9 mouse cellular contexts compared by ENCODE assay signal in genomic region chr9:102722750-102723149, GRCm38 (mm10). TPM values are rescaled to one million over a fixed set of nuclear protein-coding genes. Genes with fewer than 3 reads are reported as not detected.
DNase-seq lines count a peak whose midpoint lies in the region; ATAC-seq and TF ChIP-seq lines count a peak whose summit lies in the region.
"Had no signal": no experiment of that assay in that cellular context is flagged by ENCODE, and none has a peak within 500 bp of the region (broad histone marks: within the 10 kb centered on the region; RNA-seq: fewer than 3 reads in every experiment).

No protein-coding gene starts in this region.

- no peak for TF ChIP-seq CTCF in hindbrain, postnatal 0 days (IDR thresholded peaks at IDR 0.05; ENCODE audit: low read depth)
- no peak for TF ChIP-seq CTCF in thymus, adult 2 months (IDR thresholded peaks at IDR 0.05; ENCODE audit: borderline replicate concordance, control insufficient read depth, extremely low read depth, insufficient read depth, low read length, poor library complexity)

- no peaks in the 10 kb centered on the region for H3K9me3 ChIP-seq in kidney, embryonic 15.5 days (replicated peaks)
- no peaks in the 10 kb centered on the region for H3K9me3 ChIP-seq in embryonic facial prominence, embryonic 15.5 days (replicated peaks)
- H3K9me3 ChIP-seq in hindbrain, postnatal 0 days (ENCODE audit: low read length): no peaks in the 10 kb centered on the region
- no peaks in the 10 kb centered on the region for H3K9me3 ChIP-seq in midbrain, embryonic 16.5 days (replicated peaks; ENCODE audit: control insufficient read depth, low read length, poor library complexity, severe bottlenecking)

- peak overlapping the region; percentile 95 for H3K27ac ChIP-seq in kidney, embryonic 15.5 days
- H3K27ac ChIP-seq in embryonic facial prominence, embryonic 15.5 days (replicated peaks): peak overlapping the region; percentile 77
- H3K27ac ChIP-seq in hindbrain, postnatal 0 days: 0 out of 2 replicates have a peak overlapping the region, but pooled peaks have one; percentile 5
- H3K27ac ChIP-seq in midbrain, embryonic 16.5 days (ENCODE audit: low read length): no peak overlapping the region
- H3K27ac ChIP-seq in thymus, adult 2 months (ENCODE audit: control insufficient read depth, insufficient read depth, low read length): no peak overlapping the region

- 0 out of 2 replicates have a peak overlapping the region, but pooled peaks have one; percentile 77 for H3K4me3 ChIP-seq in kidney, embryonic 15.5 days (replicated peaks)
- H3K4me3 ChIP-seq in embryonic facial prominence, embryonic 15.5 days (replicated peaks): 0 out of 2 replicates have a peak overlapping the region, but pooled peaks have one; percentile 79
- H3K4me3 ChIP-seq in hindbrain, postnatal 0 days (ENCODE audit: low read length): no peak overlapping the region
- 0 out of 2 replicates have a peak overlapping the region, but pooled peaks have one; percentile 87 for H3K4me3 ChIP-seq in midbrain, embryonic 16.5 days (ENCODE audit: low read depth, low read length)
- H3K4me3 ChIP-seq in thymus, adult 2 months (ENCODE audit: control insufficient read depth, insufficient read depth, low read length): no peak overlapping the region

- H3K4me2 ChIP-seq in kidney, embryonic 15.5 days: peak overlapping the region; percentile 91
- H3K4me2 ChIP-seq in embryonic facial prominence, embryonic 15.5 days (replicated peaks): 0 out of 2 replicates have a peak overlapping the region, but pooled peaks have one; percentile 88
- H3K4me2 ChIP-seq in hindbrain, postnatal 0 days (ENCODE audit: low read depth, low read length): peak overlapping the region; percentile 93
- peak overlapping the region; percentile 96 for H3K4me2 ChIP-seq in midbrain, embryonic 16.5 days (ENCODE audit: low read length)

- no peak for TF ChIP-seq POLR2A in thymus, adult 2 months (IDR thresholded peaks at IDR 0.05; ENCODE audit: control insufficient read depth, extremely low read depth, insufficient read depth, low read length, poor library complexity)

- H3K36me3 ChIP-seq in kidney, embryonic 15.5 days: peaks cover 74% of the 10 kb centered on the region
- H3K36me3 ChIP-seq in embryonic facial prominence, embryonic 15.5 days: peaks cover 53% of the 10 kb centered on the region
- peaks cover 36% of the 10 kb centered on the region for H3K36me3 ChIP-seq in hindbrain, postnatal 0 days (ENCODE audit: insufficient read depth, low read length)
- peaks cover 28% of the 10 kb centered on the region for H3K36me3 ChIP-seq in midbrain, embryonic 16.5 days (ENCODE audit: control insufficient read depth, insufficient read depth, low read length)
- no peaks in the 10 kb centered on the region for H3K36me3 ChIP-seq in thymus, adult 2 months (ENCODE audit: control insufficient read depth, insufficient read depth, low read length)

- ATAC-seq in kidney, embryonic 15.5 days (replicated peaks; ENCODE audit: low FRiP score): no peak
- no peak for ATAC-seq in embryonic facial prominence, embryonic 15.5 days (ENCODE audit: insufficient number of reproducible peaks, low FRiP score, low TSS enrichment, low read depth)
- ATAC-seq in hindbrain, postnatal 0 days: no peak
- ATAC-seq in midbrain, embryonic 16.5 days: no peak
- no peak for ATAC-seq in frontal cortex, adult (ENCODE audit: low TSS enrichment)
- ATAC-seq: inflammation-experienced regulatory T-cells, adult 6 months had no signal

- peaks cover 89% of the 10 kb centered on the region for H3K4me1 ChIP-seq in kidney, embryonic 15.5 days
- H3K4me1 ChIP-seq in embryonic facial prominence, embryonic 15.5 days: peaks cover 87% of the 10 kb centered on the region
- peaks cover 60% of the 10 kb centered on the region for H3K4me1 ChIP-seq in hindbrain, postnatal 0 days (ENCODE audit: insufficient read depth, low read length)
- peaks cover 66% of the 10 kb centered on the region for H3K4me1 ChIP-seq in midbrain, embryonic 16.5 days (ENCODE audit: control insufficient read depth, insufficient read depth, low read length)
- no peaks in the 10 kb centered on the region for H3K4me1 ChIP-seq in thymus, adult 2 months (replicated peaks; ENCODE audit: control insufficient read depth, insufficient read depth, low read length)

- whole genome bisulfite sequencing in kidney, embryonic 15.5 days: 81% methylated on average over 4 of the region's 4 CpGs
- 73% methylated on average over 4 of the region's 4 CpGs for WGBS in embryonic facial prominence, embryonic 15.5 days
- 64% methylated on average over 4 of the region's 4 CpGs for WGBS in hindbrain, postnatal 0 days
- 83% methylated on average over 4 of the region's 4 CpGs for WGBS in midbrain, embryonic 16.5 days
- WGBS in thymus, adult 2 months: 92% methylated on average over 4 of the region's 4 CpGs

- H3K9ac ChIP-seq in kidney, embryonic 15.5 days: 0 out of 2 replicates have a peak overlapping the region, but pooled peaks have one; percentile 7
- no peak overlapping the region; the same call in 1 of the 2 replicates for H3K9ac ChIP-seq in embryonic facial prominence, embryonic 15.5 days
- 0 out of 2 replicates have a peak overlapping the region, but pooled peaks have one; percentile 38 for H3K9ac ChIP-seq in hindbrain, postnatal 0 days (replicated peaks; ENCODE audit: low read length)
- H3K9ac ChIP-seq in midbrain, embryonic 16.5 days (ENCODE audit: low read depth, low read length): peak overlapping the region; percentile 98; the same call in 1 of the 2 replicates

- no peak for DNase-seq in kidney, adult 9 months
- DNase-seq in hindbrain, postnatal 0 days (ENCODE audit: low spot score): no peak
- DNase-seq in thymus, adult 2 months: no peak
- no peak for DNase-seq in cerebellum, postnatal 10 days

- H3K27me3 ChIP-seq in kidney, embryonic 15.5 days: no peaks in the 10 kb centered on the region
- no peaks in the 10 kb centered on the region for H3K27me3 ChIP-seq in embryonic facial prominence, embryonic 15.5 days
- no peaks in the 10 kb centered on the region for H3K27me3 ChIP-seq in hindbrain, postnatal 0 days (ENCODE audit: insufficient read depth, low read length)
- H3K27me3 ChIP-seq in midbrain, embryonic 16.5 days (ENCODE audit: control insufficient read depth, insufficient read depth, low read depth, low read length): no peaks in the 10 kb centered on the region
- H3K27me3 ChIP-seq in thymus, adult 2 months (ENCODE audit: control insufficient read depth, insufficient read depth, low read length): peaks cover 6% of the 10 kb centered on the region; the same call in 1 of the 2 replicates

RNA-seq across cellular contexts. Expression of gene Amotl2, which starts 6.3 kb away (rescaled TPM):
- 43.3 and 45.1 TPM in 2 replicates for polyA plus RNA-seq in kidney, embryonic 15.5 days (2015; fragmentation: Nextera tagmentation; extraction: Ambion mirVana)
- 53.6 and 53.7 TPM in 2 replicates for polyA plus RNA-seq in embryonic facial prominence, embryonic 15.5 days (2015; fragmentation: Nextera tagmentation; extraction: Ambion mirVana)
- 116 and 162 TPM in 2 replicates for total RNA-seq in hindbrain, postnatal 0 days (2014; rRNA removed)
- 27.3 and 31.0 TPM in 2 replicates for polyA plus RNA-seq in hindbrain, postnatal 0 days (2015; fragmentation: Nextera tagmentation; extraction: Ambion mirVana)
- 58.4 and 62.9 TPM in 2 replicates for polyA plus RNA-seq in midbrain, embryonic 16.5 days (2015; fragmentation: Nextera tagmentation; extraction: Ambion mirVana)
- polyA plus RNA-seq in thymus, adult 2 months (2012; rRNA removed): 6.7 and 7.2 TPM in 2 replicates

Comparison
In these comparisons a context has a peak if more than half of its experiments do, and no peak if none do; other contexts are left out.
1. H3K27ac ChIP-seq: peak in kidney, embryonic 15.5 days (single experiment), embryonic facial prominence, embryonic 15.5 days (single experiment) and hindbrain, postnatal 0 days (single experiment); none in midbrain, embryonic 16.5 days (single experiment) and thymus, adult 2 months (single experiment).
2. H3K4me3 ChIP-seq: peak in kidney, embryonic 15.5 days (single experiment), embryonic facial prominence, embryonic 15.5 days (single experiment) and midbrain, embryonic 16.5 days (single experiment); none in hindbrain, postnatal 0 days (single experiment) and thymus, adult 2 months (single experiment).
3. Peak in every context shown above with its lines, with median percentiles within 50 percentile points of each other: H3K4me2 ChIP-seq.